Mouse (Mus musculus): ENCODE results near the gene Speg. TPM values are rescaled to one million over a fixed set of nuclear protein-coding genes. Genes with fewer than 3 reads are reported as not detected.

Gene Speg
- total RNA-seq, 2 experiments from 2014 or later: 229 to 230 TPM

- intact Hi-C loops (cut with DNase I): no loop called here
Observed at GRCm38 (mm10) chr1:75425796-75426471, 50.8 kb downstream of the Speg start.

GRCm38 (mm10) chr1:75435475-75436328 lies 60.6 kb downstream of the Speg start, which contains the start of gene Gmppa:
TSS of gene Gmppa (plus strand) at chr1:75435930.
- DNase-seq: peak; percentile 73
- intact Hi-C loops (cut with DNase I): no loop called here

More at GRCm38 (mm10) chr1:75425796-75426471, 50.8 kb downstream of the Speg start:
- no peak for DNase-seq

GRCm38 (mm10) chr1:75438782-75439181 lies 63.7 kb downstream of the Speg start:
- no peak for DNase-seq
- intact Hi-C loops (cut with DNase I): no loop called here

GRCm38 (mm10) chr1:75440661-75441060 lies 65.6 kb downstream of the Speg start:
- intact Hi-C loops (cut with DNase I): no loop called here
- no peak for DNase-seq

GRCm38 (mm10) chr1:75441471-75441996 lies 66.4 kb downstream of the Speg start:
- intact Hi-C loops (cut with DNase I): no loop called here
- no peak for DNase-seq

- intact Hi-C loops (cut with DNase I): no loop called here
Observed at GRCm38 (mm10) chr1:75442171-75442570, 67.1 kb downstream of the Speg start.

GRCm38 (mm10) chr1:75442811-75443210 lies 67.7 kb downstream of the Speg start:
- intact Hi-C loops (cut with DNase I): no loop called here
- DNase-seq: no peak

More at GRCm38 (mm10) chr1:75442171-75442570, 67.1 kb downstream of the Speg start:
- no peak for DNase-seq

- intact Hi-C loops (cut with DNase I): no loop called here
- DNase-seq: no peak
Observed at GRCm38 (mm10) chr1:75443247-75444024, 68.3 kb downstream of the Speg start.

GRCm38 (mm10) chr1:75444208-75444607 lies 69.1 kb downstream of the Speg start:
- intact Hi-C loops (cut with DNase I): no loop called here
- no peak for DNase-seq

GRCm38 (mm10) chr1:75445141-75445701 lies 70.1 kb downstream of the Speg start:
- intact Hi-C loops (cut with DNase I): no loop called here
- no peak for DNase-seq

GRCm38 (mm10) chr1:75445751-75446611 lies 70.9 kb downstream of the Speg start:
- intact Hi-C loops (cut with DNase I): no loop called here
- peak; percentile 67 to 76 for DNase-seq

- DNase-seq: no peak
- intact Hi-C loops (cut with DNase I): loop anchor here (1.0 kb wide), 1 partner anchor 20 kb away; no protein-coding TSS in a partner anchor
Observed at GRCm38 (mm10) chr1:75446656-75447055, 71.6 kb downstream of the Speg start.

GRCm38 (mm10) chr1:75447265-75448051 lies 72.4 kb downstream of the Speg start:
- intact Hi-C loops (cut with DNase I): loop anchor here (1.0 kb wide), 1 partner anchor 19 kb away; no protein-coding TSS in a partner anchor
- DNase-seq: no peak

- DNase-seq: no peak
- intact Hi-C loops (cut with DNase I): no loop called here
Observed at GRCm38 (mm10) chr1:75448052-75448431, 72.9 kb downstream of the Speg start.

- intact Hi-C loops (cut with DNase I): no loop called here
- no peak for DNase-seq
Observed at GRCm38 (mm10) chr1:75448937-75449336, 73.8 kb downstream of the Speg start.

GRCm38 (mm10) chr1:75449377-75450135 lies 74.5 kb downstream of the Speg start:
- DNase-seq: no peak
- intact Hi-C loops (cut with DNase I): no loop called here

GRCm38 (mm10) chr1:75450314-75451005 lies 75.4 kb downstream of the Speg start, which contains the start of gene Asic4:
TSS of gene Asic4 (plus strand) at chr1:75450436.
- DNase-seq: no peak
- intact Hi-C loops (cut with DNase I): no loop called here
